Mouse (Mus musculus) urinary bladder, postnatal 25 days (tissue): ENCODE results near the gene Gm2056.
"Not testable (repeated sequence)": the region's sequence is repeated elsewhere in the genome, so short reads cannot be mapped to it uniquely, and the experiment has no call there.

Experiments used
- DNase-seq: peaks from one replicate; pipeline ENCODE4 v3.0.0; 2022; ENCODE audit warnings: low spot score

The Gm2056 gene

GRCm38 (mm10) chr12:88026704-88027103 is at the start of gene Gm2056:
Gene Gm2056 (plus strand): TSS chr12:88027004.
- not testable (repeated sequence) for DNase-seq

- DNase-seq = not testable (repeated sequence)
Observed at GRCm38 (mm10) chr12:87984000-87984399, 42.8 kb upstream of the Gm2056 start.

DNA sequence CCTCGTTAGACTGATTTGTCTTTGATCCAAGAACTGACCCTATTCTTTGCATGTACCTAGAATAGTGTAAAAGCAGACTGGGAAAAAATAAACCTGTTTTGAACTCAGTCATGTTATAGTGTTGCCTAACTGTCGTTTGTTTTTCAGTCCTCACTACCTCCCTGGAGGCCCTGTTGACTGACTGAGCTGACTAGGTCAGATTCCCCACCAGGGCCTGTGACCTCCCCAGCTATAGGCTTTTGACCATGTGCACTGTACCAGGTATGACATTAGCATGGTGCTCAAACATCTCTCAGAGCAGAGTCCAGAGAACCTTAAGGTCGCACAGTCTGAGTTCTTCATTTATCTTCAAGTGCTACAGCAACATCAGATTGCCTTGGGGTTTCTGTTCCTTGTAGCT is 22.7 kb upstream of the Gm2056 start:
- DNase-seq = not testable (repeated sequence)

DNA sequence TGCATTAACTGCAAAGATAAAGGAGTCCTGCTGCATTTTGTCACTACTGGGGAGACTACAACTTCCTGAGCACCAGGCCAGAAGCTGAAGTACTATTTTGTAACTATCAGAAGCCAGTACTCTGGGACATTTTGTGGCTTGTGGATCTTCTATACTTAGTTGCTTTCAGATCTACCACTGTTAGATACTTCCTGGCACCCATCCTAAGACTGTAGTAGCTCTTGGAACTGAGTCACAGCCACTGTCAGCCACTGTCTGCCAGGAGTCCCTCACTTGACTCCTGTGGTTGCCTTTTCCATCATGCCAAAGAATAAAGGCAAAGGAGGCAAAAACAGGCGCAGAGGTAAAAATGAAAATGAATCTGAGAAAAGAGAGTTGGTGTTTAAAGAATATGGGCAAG is 15.3 kb upstream of the Gm2056 start, which contains the start of gene Gm2075:
TSS of gene Gm2075 (plus strand) at position 301 of the 400 bp plus-strand sequence.
- DNase-seq = not testable (repeated sequence)

DNA sequence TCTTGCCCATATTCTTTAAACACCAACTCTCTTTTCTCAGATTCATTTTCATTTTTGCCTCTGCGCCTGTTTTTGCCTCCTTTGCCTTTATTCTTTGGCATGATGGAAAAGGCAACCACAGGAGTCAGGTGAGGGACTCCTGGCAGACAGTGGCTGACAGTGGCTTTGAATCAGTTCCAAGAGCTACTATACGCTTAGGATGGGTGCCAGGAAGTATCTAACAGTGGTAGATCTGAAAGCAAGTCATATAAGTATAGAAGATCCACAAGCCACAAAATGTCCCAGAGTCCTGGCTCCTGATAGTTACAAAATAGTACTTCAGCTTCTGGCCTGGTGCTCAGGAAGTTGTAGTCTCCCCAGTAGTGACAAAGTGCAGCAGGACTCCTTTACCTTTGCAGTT is 8.1 kb upstream of the Gm2056 start, which contains the start of gene Gm6803:
TSS of gene Gm6803 (minus strand) at position 101 of the 400 bp plus-strand sequence.
- DNase-seq = not testable (repeated sequence)

- DNase-seq = not testable (repeated sequence)
Observed at GRCm38 (mm10) chr12:88032250-88032649, 5.4 kb downstream of the Gm2056 start.

- DNase-seq = not testable (repeated sequence)
Observed at GRCm38 (mm10) chr12:88039062-88039461, 12.3 kb downstream of the Gm2056 start.

- DNase-seq = not testable (repeated sequence)
Observed at GRCm38 (mm10) chr12:88039703-88040102, 12.9 kb downstream of the Gm2056 start.

DNA sequence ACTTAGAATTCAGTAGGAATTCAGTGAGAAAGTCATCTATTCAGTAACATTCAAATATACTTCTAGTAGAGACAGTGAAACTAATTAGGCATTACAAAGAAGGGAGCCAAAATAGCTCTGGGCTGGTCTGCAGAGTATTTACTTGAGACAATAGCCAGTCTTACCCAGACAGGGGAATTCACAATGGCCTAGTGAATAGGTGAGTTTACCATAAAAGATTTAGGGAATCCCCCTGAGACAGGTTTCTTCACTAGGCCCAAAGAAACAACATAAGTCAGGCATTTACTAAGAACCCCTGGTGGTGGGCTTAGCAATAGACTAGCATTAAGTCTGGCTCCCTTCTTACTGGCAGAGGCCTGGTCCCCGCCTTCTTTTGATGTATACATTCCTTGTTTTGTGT is 18.4 kb downstream of the Gm2056 start:
- DNase-seq = not testable (repeated sequence)
